Mouse (Mus musculus) heart, adult 2 months (tissue): ENCODE results near the gene Nr1h4. TPM values are rescaled to one million over a fixed set of nuclear protein-coding genes. Genes with fewer than 3 reads are reported as not detected.

Experiments used
- DNase-seq, 2 experiments: peaks; one replicate each; pipeline ENCODE4 v3.0.0; 2021
- H3K27ac ChIP-seq: fragments of 200-600 bp; 2 replicates; pipeline ENCODE4 v1.8.1; 2022
- H3K27me3 ChIP-seq: fragments of 200-500 bp; 2 replicates; pipeline ENCODE4 v1.6.1; 2012; ENCODE audit warnings: mild to moderate bottlenecking, low read length, inconsistent platforms, mixed read lengths; ENCODE audit not compliant: control insufficient read depth, insufficient read depth
- H3K36me3 ChIP-seq: fragments of 200-500 bp; 2 replicates; pipeline ENCODE4 v1.6.1; 2012; ENCODE audit warnings: low read length, inconsistent platforms; ENCODE audit not compliant: control insufficient read depth, insufficient read depth
- H3K4me1 ChIP-seq: fragments of 200-500 bp; 2 replicates; pipeline ENCODE4 v1.6.1; 2011; ENCODE audit warnings: low read length; ENCODE audit not compliant: control insufficient read depth, insufficient read depth
- H3K4me3 ChIP-seq: fragments of 200-600 bp; 2 replicates; pipeline ENCODE4 v1.8.1; 2022
- H3K79me2 ChIP-seq: fragments of 200-500 bp; replicated peaks from 2 replicates; pipeline ENCODE4 v1.6.1; 2012; ENCODE audit warnings: mild to moderate bottlenecking, inconsistent platforms, low read length, moderate library complexity, mixed read lengths; ENCODE audit not compliant: control insufficient read depth, insufficient read depth
- H3K9ac ChIP-seq: fragments of 200-500 bp; 2 replicates; pipeline ENCODE4 v1.6.1; 2012; ENCODE audit warnings: low read depth, mild to moderate bottlenecking, control low read depth, inconsistent platforms, low read length, mixed read lengths
- CTCF ChIP-seq: fragments of 200-600 bp; IDR thresholded peaks from 2 replicates; pipeline ENCODE4 v1.8.1; 2022; ENCODE audit warnings: antibody characterized with exemption, mild to moderate bottlenecking, moderate library complexity
- EP300 ChIP-seq: fragments of 200-500 bp; IDR thresholded peaks from 2 replicates; pipeline ENCODE4 v1.6.1; 2011; ENCODE audit warnings: low read depth, low read length, control low read depth; ENCODE audit not compliant: insufficient read depth
- POLR2A ChIP-seq: fragments of 200-500 bp; IDR thresholded peaks from 2 replicates; pipeline ENCODE4 v1.6.1; 2011; ENCODE audit warnings: mild to moderate bottlenecking, low read depth, low read length, control low read depth; ENCODE audit not compliant: insufficient read depth
- WGBS: fragments of 180-500 bp; shearing (Covaris S2); methylation state at CpG from one replicate; pipeline ENCODE4 v1.1.7; 2018; 5-methylcytosine and 5-hydroxymethylcytosine counted together
- intact Hi-C: fragments of 180-260 bp; cut with DNase I; formaldehyde crosslinking; loops from one replicate; pipeline ENCODE4 v1.15.1; 2025
- polyA plus RNA-seq: library from polyadenylated mRNA; depleted of rRNA; stranded (reverse); fragments of >200 nt; gene quantifications from 2 replicates; pipeline ENCODE4 v1.2.3, GENCODE M21; 2012
- total RNA-seq, 2 experiments: library from RNA; stranded (reverse); gene quantifications; 2 replicates each; pipeline ENCODE4 v1.2.3; 2021

Gene Nr1h4
- total and polyA plus RNA-seq, 3 experiments = 0.20 to 0.48 (median 0.23) TPM

DNA sequence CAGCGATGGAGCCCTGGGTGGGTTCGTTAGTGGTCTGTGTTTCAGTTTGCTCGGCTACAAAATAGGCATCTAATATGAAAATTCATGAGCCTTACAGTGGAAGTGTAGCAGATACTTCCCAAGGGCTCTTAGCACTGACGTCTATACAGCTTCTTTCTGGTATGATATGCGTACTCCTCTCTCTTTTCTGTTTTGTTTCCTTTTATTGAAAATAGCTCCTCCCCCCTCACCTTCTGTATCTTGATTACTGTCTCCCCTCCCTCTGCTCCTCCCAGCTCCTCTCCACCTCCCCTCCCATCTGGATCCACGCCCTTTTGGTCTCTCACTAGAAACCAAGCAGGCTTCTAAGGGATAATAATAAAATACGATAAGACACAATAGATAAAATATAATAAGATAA, 37.8 kb downstream of the Nr1h4 start:
- Histone ChIP-seq H3K27me3 (no peaks in the 10 kb centered on the region), H3K79me2 (no peaks in the 10 kb centered on the region), H3K4me1 (no peaks in the 10 kb centered on the region), H3K36me3 (no peaks in the 10 kb centered on the region), H3K4me3 (no peak overlapping the region), H3K9ac (no peak overlapping the region), H3K27ac (no peak overlapping the region)
- 81% methylated on average over 7 of the region's 7 CpGs for WGBS
- DNase-seq = no peak
- intact Hi-C loops = no loop called here
- TF ChIP-seq CTCF = no peak
- no peak for TF ChIP-seq EP300
- no peak for TF ChIP-seq POLR2A

GRCm38 (mm10) chr10:89491321-89491720, 42.1 kb downstream of the Nr1h4 start:
- intact Hi-C loops = no loop called here

DNA sequence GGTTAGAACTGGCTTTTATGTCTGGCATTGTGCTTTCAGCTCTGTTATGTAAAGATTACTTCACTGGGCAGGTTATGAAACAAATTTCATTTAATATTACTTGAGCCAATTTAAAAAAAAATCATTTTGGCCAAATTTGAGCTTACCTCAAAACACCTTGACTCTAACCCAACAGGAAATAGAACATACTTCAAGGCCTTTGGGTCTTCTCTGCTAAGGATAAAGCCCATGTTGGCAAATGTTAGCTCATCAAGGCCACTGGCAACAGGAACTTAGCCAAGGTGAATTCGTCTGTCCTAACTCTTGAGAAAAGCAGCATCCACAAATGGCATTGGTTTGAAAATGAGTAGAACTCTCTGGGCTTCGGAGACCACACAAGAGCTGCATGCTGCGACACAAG, 43.1 kb downstream of the Nr1h4 start:
- H3K79me2 ChIP-seq = no peaks in the 10 kb centered on the region
- no peaks in the 10 kb centered on the region for H3K36me3 ChIP-seq
- H3K27ac ChIP-seq = no peak overlapping the region
- H3K4me3 ChIP-seq = no peak overlapping the region
- no peaks in the 10 kb centered on the region for H3K27me3 ChIP-seq
- no peak overlapping the region for H3K9ac ChIP-seq
- WGBS = 80% methylated on average over 3 of the region's 3 CpGs
- no peak for DNase-seq
- no peak for TF ChIP-seq CTCF
- TF ChIP-seq POLR2A = no peak
- TF ChIP-seq EP300 = no peak
- no peaks in the 10 kb centered on the region for H3K4me1 ChIP-seq
- intact Hi-C loops = no loop called here

More at GRCm38 (mm10) chr10:89491321-89491720, 42.1 kb downstream of the Nr1h4 start:
- no peak for TF ChIP-seq EP300
- TF ChIP-seq POLR2A = no peak
- TF ChIP-seq CTCF = no peak
- DNase-seq = no peak
- WGBS = 67% methylated on average over 3 of the region's 3 CpGs
- H3K27me3 ChIP-seq = no peaks in the 10 kb centered on the region
- no peaks in the 10 kb centered on the region for H3K36me3 ChIP-seq
- no peaks in the 10 kb centered on the region for H3K79me2 ChIP-seq
- H3K9ac ChIP-seq = no peak overlapping the region
- H3K27ac ChIP-seq = no peak overlapping the region
- no peaks in the 10 kb centered on the region for H3K4me1 ChIP-seq
- no peak overlapping the region for H3K4me3 ChIP-seq

- WGBS = 69% methylated on average over 4 of the region's 4 CpGs
- TF ChIP-seq EP300 = no peak
- no peak for TF ChIP-seq CTCF
- no peak for TF ChIP-seq POLR2A
- no peak for DNase-seq
- intact Hi-C loops = no loop called here
- Histone ChIP-seq H3K27ac (no peak overlapping the region), H3K4me1 (no peaks in the 10 kb centered on the region), H3K9ac (no peak overlapping the region), H3K79me2 (no peaks in the 10 kb centered on the region), H3K36me3 (no peaks in the 10 kb centered on the region), H3K4me3 (no peak overlapping the region), H3K27me3 (no peaks in the 10 kb centered on the region)
Observed at GRCm38 (mm10) chr10:89489459-89489858, 43.9 kb downstream of the Nr1h4 start.

GRCm38 (mm10) chr10:89486995-89487742, 46.2 kb downstream of the Nr1h4 start:
- no peaks in the 10 kb centered on the region for H3K27me3 ChIP-seq
- 64% methylated on average over 4 of the region's 4 CpGs for WGBS
- DNase-seq = no peak
- H3K79me2 ChIP-seq = no peaks in the 10 kb centered on the region
- H3K27ac ChIP-seq = no peak overlapping the region
- H3K9ac ChIP-seq = no peak overlapping the region
- intact Hi-C loops = loop anchor here (2.0 kb wide), 1 partner anchor 54 kb away; no protein-coding TSS in a partner anchor
- no peak for TF ChIP-seq CTCF
- no peak for TF ChIP-seq EP300
- TF ChIP-seq POLR2A = no peak
- no peaks in the 10 kb centered on the region for H3K4me1 ChIP-seq
- no peak overlapping the region for H3K4me3 ChIP-seq
- no peaks in the 10 kb centered on the region for H3K36me3 ChIP-seq

DNA sequence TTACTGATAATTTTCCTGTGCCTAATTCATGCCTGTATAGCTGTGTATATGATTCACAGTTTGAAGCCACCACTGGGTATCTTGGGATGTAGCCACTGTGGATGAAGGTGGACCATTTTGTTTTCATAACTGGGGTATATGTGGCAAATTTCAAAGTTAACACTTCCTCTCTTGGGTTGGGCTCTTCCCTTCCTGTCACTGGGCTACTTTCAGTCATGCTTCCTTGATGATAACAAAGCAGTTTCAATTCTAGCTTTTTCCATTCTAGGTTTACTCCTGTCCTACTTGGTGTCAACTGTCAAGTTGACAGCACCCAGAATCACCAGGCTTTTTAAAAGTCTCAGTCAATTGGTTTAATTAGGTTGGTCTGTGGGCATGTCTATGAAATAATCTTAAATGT, 48.5 kb downstream of the Nr1h4 start:
- TF ChIP-seq CTCF (no peak), POLR2A (no peak), EP300 (no peak)
- Histone ChIP-seq H3K9ac (no peak overlapping the region), H3K79me2 (no peaks in the 10 kb centered on the region), H3K27me3 (no peaks in the 10 kb centered on the region), H3K4me1 (no peaks in the 10 kb centered on the region), H3K4me3 (no peak overlapping the region), H3K36me3 (no peaks in the 10 kb centered on the region), H3K27ac (no peak overlapping the region)
- no peak for DNase-seq
- intact Hi-C loops = no loop called here
